Mouse (Mus musculus) neutrophil, adult 5-6 weeks (primary cell): ENCODE results near the gene Cenpm. TPM values are rescaled to one million over a fixed set of nuclear protein-coding genes. Genes with fewer than 3 reads are reported as not detected.
A peak's percentile ranks its signal among the peaks of the same experiment; 100 is the strongest.
"Not testable (repeated sequence)": the region's sequence is repeated elsewhere in the genome, so short reads cannot be mapped to it uniquely, and the experiment has no call there.

Experiments
- ATAC-seq: fragments of 151-379, 151-347 bp; 2 replicates; pipeline ENCODE4 v1.8.0; 2017; ENCODE audit warnings: mild to moderate bottlenecking, moderate TSS enrichment; ENCODE audit not compliant: insufficient number of reproducible peaks, poor library complexity, low FRiP score, severe bottlenecking; ENCODE audit errors: extremely low read depth
- total RNA-seq: library from RNA; stranded (forward); fragments of 200-1000 nt; gene quantifications from 2 replicates; pipeline ENCODE4 v1.2.3, GENCODE M21; 2017

The Cenpm gene
- total RNA-seq, 1 experiment from 2014 or later, result not detected

GRCm38 (mm10) chr15:82247131-82247776 lies 2.7 kb upstream of the Cenpm start:
- no peak for ATAC-seq

- ATAC-seq, result not testable (repeated sequence)
Measured at GRCm38 (mm10) chr15:82244805-82245161, 235 bp upstream of the Cenpm start.

GRCm38 (mm10) chr15:82243742-82244114 lies 820 bp downstream of the Cenpm start:
- no peak for ATAC-seq

DNA sequence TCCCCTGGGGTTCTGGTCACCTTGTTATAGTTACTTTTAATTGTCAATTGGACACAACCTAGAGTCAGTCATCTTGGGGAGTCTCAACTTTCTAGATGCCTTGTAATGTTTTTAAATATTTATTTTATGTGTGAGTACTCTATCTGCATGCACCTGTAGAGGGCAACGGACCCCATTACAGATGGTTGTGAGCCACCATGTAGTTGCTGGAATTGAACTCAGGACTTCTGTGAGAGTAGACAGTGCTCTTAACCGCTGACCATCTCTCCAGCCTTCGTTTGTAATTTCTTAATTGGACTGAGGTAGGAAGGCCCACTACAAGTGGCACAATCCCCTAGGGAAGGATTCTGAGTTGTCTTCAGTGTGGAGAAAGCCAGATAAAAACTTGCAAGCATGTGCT lies 1.2 kb downstream of the Cenpm start:
- ATAC-seq, result no peak

GRCm38 (mm10) chr15:82236565-82236964 lies 8.0 kb downstream of the Cenpm start:
- peak; percentile 76 for ATAC-seq

GRCm38 (mm10) chr15:82235661-82236060 lies 8.9 kb downstream of the Cenpm start:
- no peak for ATAC-seq

- peak; percentile 31; the same call in 1 of the 2 replicates for ATAC-seq
Measured at GRCm38 (mm10) chr15:82232651-82233050, 11.9 kb downstream of the Cenpm start.

DNA sequence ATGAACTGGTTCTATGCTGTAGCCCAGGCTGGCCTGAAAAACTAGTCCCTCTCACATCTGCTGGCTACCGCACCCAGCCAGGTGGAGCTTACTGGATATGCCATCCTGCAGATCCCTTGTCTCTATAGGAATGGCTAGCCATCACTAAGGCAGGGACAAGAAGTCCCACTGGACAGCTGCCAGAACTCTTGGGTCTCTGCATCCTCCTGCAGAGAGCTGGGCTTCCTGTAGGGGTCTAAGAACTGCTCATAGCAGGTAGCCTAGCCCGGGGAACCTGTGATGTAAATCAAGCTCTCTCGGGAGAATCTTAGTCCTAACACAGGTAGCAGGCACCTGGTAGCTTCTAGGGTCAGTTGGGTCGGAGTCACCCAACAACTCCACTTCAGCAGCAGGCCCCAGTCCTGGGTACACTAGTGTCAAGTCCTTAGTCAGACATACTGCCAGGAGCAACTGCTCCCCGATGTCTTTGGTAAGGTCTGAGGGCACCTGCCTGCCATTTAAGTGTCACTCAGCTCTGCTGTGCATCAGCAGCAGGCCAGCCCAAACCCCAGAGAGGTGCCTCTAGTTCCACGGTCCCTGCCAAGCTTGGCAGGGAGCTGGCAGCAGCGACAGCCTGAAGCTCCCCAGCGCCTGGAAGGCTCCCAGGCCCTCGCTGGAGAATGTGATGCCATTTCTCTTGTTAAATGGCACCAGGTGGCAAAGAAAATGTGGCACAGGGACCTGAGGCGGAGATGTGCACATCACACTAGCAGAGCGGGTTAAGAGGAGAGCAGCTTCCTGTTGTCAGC lies 12.8 kb downstream of the Cenpm start:
- no peak for ATAC-seq

GRCm38 (mm10) chr15:82231100-82231499 lies 13.4 kb downstream of the Cenpm start:
- ATAC-seq, result no peak

DNA sequence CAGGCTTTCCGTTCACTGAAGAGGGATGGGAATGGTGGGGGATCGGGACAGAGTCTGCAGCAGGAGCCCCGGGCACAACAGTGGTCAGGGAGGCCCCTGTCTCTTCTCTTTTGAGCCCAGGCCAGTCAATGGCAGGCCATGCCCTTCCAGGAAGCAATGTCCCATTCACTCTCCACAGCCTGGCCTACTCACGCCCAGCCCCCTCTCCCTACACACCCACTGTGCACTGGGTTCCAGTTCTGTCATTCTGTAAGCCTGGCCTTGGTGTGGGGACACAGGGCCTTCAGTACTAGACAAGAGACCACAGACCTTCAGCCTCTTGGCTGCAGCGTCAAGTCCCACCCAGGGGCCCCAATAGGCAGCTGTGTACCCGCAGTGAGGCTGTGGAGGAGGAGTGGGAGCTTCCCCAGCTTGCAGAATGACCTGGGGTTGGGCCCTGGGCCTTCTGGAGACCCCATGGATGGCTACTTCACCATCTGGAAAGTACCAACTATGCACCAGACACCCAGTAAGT lies 14.4 kb downstream of the Cenpm start:
- no peak for ATAC-seq

- peak; percentile 11; the same call in 1 of the 2 replicates for ATAC-seq
Measured at GRCm38 (mm10) chr15:82229542-82230045, 15.0 kb downstream of the Cenpm start.

DNA sequence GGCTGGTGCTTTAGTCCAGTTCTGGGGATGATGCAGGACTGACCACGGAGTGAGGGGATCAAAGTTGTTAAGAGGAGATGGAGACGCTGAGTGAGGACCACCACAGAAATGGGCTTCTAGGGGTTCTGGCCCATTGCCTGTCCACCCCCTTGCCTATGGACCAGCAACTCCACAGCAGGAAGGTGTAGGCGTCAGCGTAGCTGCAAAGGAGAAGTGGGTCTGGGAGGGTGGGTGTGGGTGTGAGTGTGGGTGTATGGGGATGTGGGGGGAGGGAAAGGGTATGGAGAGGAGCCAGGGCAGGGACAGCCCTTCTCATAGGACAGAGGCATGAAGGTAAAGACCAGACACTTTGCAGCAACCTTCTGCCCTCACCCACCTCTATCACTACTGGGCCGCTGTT lies 18.8 kb downstream of the Cenpm start:
- no peak for ATAC-seq

GRCm38 (mm10) chr15:82224602-82225215 lies 19.8 kb downstream of the Cenpm start:
- ATAC-seq, result no peak

GRCm38 (mm10) chr15:82223657-82224601 lies 20.6 kb downstream of the Cenpm start, which contains the start of gene Tnfrsf13c:
Tnfrsf13c (minus strand) TSS chr15:82224369.
- peak; percentile 81 for ATAC-seq

DNA sequence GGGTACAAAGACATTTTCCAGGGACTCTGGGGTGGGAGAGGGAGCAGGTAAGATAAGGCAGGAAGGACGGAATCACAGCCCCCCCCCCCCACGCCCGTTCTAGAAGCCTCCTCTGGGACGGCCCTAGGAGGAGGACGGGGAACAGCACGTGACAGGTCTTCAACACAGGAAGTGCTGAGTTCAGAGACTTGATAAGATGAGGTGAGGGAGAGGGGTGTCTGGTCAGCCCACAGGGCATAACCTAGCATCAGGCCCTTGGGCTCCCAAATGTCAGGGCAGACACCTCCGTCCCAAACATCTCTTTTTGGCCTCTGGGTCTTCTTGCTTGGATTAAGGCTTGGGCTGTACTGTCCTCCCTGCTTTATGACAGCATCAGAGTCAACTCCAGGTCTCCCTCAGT lies 21.3 kb downstream of the Cenpm start:
- ATAC-seq, result no peak

DNA sequence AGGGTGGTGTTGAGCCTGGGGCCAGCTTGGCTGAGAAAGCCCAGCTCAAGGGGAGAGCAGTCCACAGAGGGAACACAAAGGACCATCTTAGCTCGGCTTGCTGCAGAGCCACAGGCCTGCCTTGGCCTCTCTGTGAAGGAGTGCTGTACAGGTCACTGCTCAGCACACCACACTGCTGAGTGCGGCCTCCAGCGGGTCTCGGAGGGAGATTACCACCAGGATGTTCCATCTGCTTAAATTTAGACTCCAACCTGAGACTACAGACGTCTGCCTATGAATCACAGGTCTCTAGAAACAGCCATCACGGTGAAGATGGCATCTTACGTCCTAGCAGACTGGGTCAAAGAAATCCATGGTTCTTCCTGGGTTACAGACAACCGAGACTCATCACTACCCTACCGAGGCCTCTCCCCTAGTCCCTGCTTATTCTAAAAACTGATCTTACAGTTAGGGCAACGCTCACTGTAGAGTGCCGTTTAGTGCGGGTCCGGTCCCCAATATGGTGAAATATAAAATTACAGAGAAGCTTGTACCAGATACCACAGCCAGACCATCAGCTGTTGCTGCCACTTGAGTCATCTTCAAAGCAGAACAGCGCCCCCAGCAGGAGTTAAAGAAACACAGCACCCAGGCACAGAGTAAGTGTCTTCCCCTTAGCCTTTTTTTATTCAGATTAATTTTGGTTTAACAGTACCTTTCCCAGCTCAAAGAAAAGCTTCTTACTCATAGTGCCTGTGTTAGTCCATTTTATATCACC lies 23.3 kb downstream of the Cenpm start:
- no peak for ATAC-seq

DNA sequence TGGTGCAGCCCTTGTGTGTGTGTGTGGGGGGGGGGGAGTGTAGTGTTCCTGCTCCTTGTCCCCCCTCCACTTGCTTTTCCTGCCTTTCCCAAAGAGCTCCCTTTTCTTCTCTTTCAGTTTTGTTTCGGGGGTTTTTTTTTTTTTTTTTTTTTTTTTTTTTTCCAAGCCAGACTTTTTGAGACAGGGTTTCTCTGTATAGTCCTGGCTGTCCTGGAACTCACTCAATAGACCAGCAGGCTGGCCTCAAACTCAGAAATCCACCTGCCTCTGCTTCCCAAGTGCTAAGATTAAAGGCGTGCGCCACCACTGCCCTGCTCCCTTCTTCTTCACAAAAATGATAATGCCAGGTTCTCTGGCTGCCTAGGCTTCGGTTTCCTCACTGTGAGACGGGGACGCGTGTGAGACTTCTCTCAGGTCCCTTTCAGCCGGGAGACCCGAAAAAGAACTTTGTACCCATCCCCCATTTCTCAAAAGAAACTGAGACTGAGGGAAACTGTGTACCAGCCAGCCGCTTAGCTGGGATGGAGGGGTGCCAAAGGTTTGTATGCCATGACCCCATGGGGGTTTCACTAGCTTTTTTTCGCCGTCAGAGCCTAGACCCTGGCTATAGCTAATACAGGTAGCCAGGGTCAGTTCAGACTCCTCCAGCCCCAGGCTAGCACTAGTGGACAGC lies 24.4 kb downstream of the Cenpm start:
- no peak for ATAC-seq
